Mouse (Mus musculus): ENCODE measurements around the gene Pml.

Pml gene

GRCm38 (mm10) chr9:58249592-58250192, at the start of gene Pml:
Gene Pml, minus strand, starts transcription at chr9:58249786.
- peak; percentile 69 to 72 for DNase-seq

GRCm38 (mm10) chr9:58297961-58298477, 48.4 kb upstream of the Pml start:
- peak in 1 of 2 experiments; percentile 50 for DNase-seq

- DNase-seq, result no peak
These were observed 47.5 kb upstream of the Pml start for GRCm38 (mm10) chr9:58297065-58297464.

GRCm38 (mm10) chr9:58295766-58296361, 46.3 kb upstream of the Pml start:
- peak in 1 of 2 experiments; percentile 52 for DNase-seq

GRCm38 (mm10) chr9:58295345-58295744, 45.8 kb upstream of the Pml start:
- DNase-seq, result no peak

GRCm38 (mm10) chr9:58294527-58294926, 44.9 kb upstream of the Pml start:
- DNase-seq, result no peak

GRCm38 (mm10) chr9:58289901-58290300, 40.3 kb upstream of the Pml start:
- no peak for DNase-seq

GRCm38 (mm10) chr9:58289090-58289489, 39.5 kb upstream of the Pml start:
- DNase-seq, result no peak

- peak; percentile 70 for DNase-seq
These were observed 33.8 kb upstream of the Pml start for GRCm38 (mm10) chr9:58283431-58283830.

- DNase-seq, result peak; percentile 65 to 74
These were observed 32.0 kb upstream of the Pml start for GRCm38 (mm10) chr9:58281597-58281996.

GRCm38 (mm10) chr9:58280259-58281109, 30.9 kb upstream of the Pml start:
- peak; percentile 85 to 96 for DNase-seq

- no peak for DNase-seq
These were observed 30.2 kb upstream of the Pml start for GRCm38 (mm10) chr9:58279780-58280179.

- no peak for DNase-seq
These were observed 29.5 kb upstream of the Pml start for GRCm38 (mm10) chr9:58278821-58279723.

GRCm38 (mm10) chr9:58278313-58278712, 28.7 kb upstream of the Pml start:
- DNase-seq, result no peak

- no peak for DNase-seq
These were observed 26.8 kb upstream of the Pml start for GRCm38 (mm10) chr9:58276346-58276745.

- no peak for DNase-seq
These were observed 26.2 kb upstream of the Pml start for GRCm38 (mm10) chr9:58275797-58276196.

GRCm38 (mm10) chr9:58275115-58275774, 25.7 kb upstream of the Pml start:
- peak; percentile 52 to 61 for DNase-seq

- DNase-seq, result no peak
These were observed 25.0 kb upstream of the Pml start for GRCm38 (mm10) chr9:58274626-58275025.

GRCm38 (mm10) chr9:58274101-58274604, 24.6 kb upstream of the Pml start:
- DNase-seq, result no peak

- no peak for DNase-seq
These were observed 23.3 kb upstream of the Pml start for GRCm38 (mm10) chr9:58272855-58273254.

- DNase-seq, result no peak
These were observed 22.5 kb upstream of the Pml start for GRCm38 (mm10) chr9:58272068-58272541.
